Mouse (Mus musculus) brain, embryonic 14.5 days (tissue): ENCODE measurements around the gene Trpv2. TPM values are rescaled to one million over a fixed set of nuclear protein-coding genes. Genes with fewer than 3 reads are reported as not detected.
"Not testable (repeated sequence)": the region's sequence is repeated elsewhere in the genome, so short reads cannot be mapped to it uniquely, and the experiment has no call there.

ENCODE experiments used
- DNase-seq: peaks from one replicate; pipeline ENCODE4 v3.0.0-alpha.2; 2011; ENCODE audit warnings: low read depth
- CTCF ChIP-seq: fragments of 200-500 bp; IDR thresholded peaks from 2 replicates; pipeline ENCODE4 v1.5.1; 2012; ENCODE audit warnings: inconsistent platforms, mild to moderate bottlenecking, moderate library complexity, borderline replicate concordance; ENCODE audit not compliant: insufficient read depth, insufficient read length; ENCODE audit errors: extremely low read depth
- POLR2A ChIP-seq: fragments of 200-500 bp; IDR thresholded peaks from 2 replicates; pipeline ENCODE4 v1.6.1; 2012; ENCODE audit warnings: mild to moderate bottlenecking, inconsistent platforms, borderline replicate concordance; ENCODE audit not compliant: poor library complexity, insufficient read depth, insufficient read length, severe bottlenecking; ENCODE audit errors: extremely low read depth
- polyA plus RNA-seq: library from polyadenylated mRNA; depleted of rRNA; stranded (reverse); fragments of >200 nt; gene quantifications from 2 replicates; pipeline ENCODE4 v1.2.3, GENCODE M21; 2012

Gene Trpv2
- polyA plus RNA-seq, 1 experiment = 26.3 TPM

DNA sequence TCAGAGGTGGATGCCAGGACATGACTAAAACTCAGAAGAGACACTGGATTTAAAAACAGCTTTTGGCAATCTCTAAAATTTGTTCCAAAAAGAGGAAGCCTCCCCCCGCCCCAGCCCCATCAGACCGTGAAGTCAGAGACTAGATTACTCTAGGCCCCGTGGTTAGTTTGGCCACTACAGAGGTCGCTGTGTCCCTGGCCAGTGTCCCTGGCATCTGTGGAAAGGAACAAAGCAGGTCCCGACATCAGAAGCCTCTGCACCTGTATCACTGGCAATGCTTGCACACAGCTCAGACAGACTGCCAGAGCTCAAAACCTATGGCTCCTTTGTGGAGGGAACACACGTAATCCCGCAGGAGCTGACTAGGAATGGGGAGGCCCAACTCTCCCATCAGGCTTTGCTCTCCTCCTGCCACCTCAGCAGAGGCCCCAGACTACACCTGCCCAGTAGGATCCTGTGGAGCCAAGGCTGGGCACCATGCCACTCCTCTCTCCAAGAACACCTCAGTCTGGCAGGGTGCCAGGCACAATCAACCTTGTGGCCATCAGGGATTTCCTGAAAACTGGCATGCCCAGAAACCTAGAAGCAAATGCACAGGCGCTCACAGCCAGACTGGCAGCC is 68.8 kb downstream of the Trpv2 start:
- peak; percentile 70 for DNase-seq
- TF ChIP-seq POLR2A (no peak), CTCF (no peak)

DNA sequence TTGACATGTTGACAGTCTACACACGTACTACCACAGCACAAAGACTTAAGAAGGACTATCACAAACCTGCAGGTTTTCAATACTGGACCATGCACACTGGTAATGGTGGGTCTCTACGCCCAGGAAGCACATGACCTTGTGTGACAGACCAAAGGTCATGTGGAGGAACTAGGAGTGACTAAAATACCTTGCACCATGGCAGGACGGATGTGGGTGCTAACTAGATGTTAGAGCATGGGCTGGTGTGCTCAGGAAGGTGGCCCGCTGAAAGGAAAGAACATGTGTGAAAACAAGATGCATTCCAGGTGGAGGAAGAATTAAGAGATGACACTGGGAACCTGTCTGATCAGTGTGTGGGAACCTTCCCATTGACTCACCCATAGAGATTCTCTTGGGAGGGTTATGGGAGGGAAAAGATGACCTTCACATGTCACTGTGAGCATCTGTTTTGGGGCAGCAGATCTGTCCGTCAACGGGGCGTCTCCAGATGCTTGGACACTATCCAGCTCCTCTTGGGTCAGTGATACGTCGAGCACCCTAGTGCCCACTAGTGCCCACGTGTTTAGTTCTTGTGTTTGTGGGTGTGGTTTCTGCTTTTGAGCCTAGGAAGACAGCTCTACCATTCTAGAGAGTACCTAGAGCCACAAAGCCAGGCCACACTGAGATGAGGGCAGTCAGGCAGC is 69.5 kb downstream of the Trpv2 start:
- DNase-seq = no peak
- no peak for TF ChIP-seq CTCF
- TF ChIP-seq POLR2A = no peak

DNA sequence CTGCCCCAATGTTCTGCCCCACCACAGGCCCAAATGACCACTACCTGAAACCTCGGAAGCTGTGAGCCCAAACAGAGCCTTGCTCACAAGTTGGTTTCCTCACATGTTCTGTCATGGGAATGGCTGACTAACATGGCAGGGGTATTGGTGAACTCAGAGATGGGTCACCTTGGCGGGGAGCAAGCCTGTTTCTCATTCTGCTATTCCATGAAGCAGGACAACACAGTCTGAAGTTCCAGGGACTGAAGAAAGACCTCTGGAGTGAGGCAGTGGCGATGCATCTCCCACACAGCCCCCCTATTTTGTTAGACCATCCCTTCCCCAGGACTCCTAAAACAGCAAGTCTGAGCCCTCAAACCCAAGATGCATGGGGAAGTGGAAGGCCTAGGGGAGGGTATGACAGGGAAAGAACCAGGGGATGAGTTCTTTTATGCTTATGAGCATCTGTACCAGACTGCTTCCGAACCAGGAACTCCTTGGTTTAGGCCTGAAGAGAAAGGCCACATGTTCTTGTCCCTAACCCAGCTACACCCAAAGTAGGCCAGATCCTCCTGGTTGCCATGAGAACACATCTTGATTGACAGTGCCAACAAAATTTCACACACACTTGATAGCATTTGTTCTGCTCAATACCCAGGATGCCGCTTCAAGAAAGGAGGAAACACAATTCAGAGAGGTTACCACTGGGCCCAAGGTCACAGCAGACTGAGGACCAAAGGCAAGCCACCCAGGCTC is 70.5 kb downstream of the Trpv2 start:
- TF ChIP-seq CTCF (no peak), POLR2A (no peak)
- no peak for DNase-seq

DNA sequence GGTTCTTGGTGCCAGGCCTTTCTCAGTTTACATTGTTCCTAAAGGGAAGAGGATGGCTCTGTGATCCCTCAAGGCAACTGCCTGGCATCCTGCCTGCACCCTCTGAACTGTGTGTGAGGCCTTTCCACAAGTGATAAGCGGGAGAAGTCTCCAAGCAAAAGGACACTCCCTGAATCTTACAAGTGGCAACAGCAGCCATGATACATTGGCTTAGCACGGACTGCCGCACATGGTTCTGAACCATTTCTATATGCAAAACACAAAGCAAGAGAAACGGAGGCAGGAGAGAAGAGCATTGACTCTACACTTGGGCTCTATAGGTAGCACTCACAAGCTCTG is 71.0 kb downstream of the Trpv2 start:
- TF ChIP-seq POLR2A (no peak), CTCF (no peak)
- no peak for DNase-seq

DNA sequence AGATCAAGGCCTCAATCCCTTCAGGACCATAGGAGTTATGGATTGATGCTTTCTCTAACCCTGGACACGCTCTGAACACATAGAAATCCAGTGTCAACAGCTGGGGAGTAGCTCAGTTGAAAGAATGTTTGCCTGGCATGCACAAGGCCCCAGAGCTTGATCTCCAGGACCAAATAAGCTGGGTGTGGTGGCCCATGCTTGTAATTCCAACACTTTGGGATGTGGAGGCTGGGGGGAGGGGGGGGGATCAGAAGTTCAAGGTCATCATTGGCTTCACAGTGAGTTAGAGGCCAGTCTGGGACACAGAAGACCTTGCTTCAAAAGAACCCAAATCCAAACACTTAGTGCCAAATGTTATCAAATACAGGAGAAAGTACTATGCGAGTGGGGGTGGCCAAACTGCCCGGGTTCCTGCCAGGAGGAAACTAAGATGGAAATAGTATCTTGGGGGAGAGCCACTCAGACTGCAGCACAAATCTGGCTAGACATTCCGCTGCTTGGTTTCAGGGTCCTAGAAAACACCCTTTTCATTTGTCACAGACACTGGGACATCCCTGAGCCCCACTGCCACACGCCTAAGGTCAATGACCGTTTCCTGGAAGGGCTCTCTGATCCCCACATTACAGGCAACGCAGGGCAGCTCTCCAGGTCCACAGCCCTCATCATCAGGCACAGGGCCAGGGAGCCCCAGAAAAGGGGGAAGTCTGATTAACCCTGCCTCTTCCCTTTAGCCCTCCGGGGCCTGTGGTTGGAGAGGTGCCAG is 71.6 kb downstream of the Trpv2 start:
- no peak for TF ChIP-seq CTCF
- TF ChIP-seq POLR2A = no peak
- DNase-seq = peak; percentile 68

GRCm38 (mm10) chr11:62646495-62646843 is 72.2 kb downstream of the Trpv2 start:
- DNase-seq = no peak

DNA sequence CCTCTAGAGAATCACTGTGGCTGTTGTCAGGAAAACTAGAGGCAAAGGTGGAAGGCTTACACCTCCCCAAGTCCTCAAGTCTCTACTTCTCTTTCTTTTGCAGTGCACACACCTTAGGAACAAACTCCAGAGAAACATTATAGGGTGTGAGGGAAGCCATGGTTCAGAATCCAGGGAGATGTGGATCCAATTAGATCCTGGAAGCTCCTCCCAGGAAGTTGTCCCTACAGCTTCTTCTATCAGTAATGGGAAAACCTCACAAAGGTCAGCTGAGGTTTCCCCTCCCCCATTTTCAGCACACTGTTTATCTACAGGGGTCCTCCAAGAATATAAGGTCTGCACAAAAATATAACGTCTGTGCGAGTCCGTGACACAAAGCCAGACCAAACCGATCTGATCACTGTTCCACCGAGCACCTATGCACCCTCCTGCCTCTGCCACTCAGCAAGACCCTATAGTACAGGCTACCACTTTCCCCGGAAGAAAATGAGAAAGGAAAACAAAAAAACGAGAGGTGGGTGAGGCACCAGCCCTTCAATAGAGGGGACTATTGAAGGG is 72.8 kb downstream of the Trpv2 start:
- no peak for DNase-seq
- TF ChIP-seq POLR2A (no peak), CTCF (no peak)

More at GRCm38 (mm10) chr11:62646495-62646843, 72.2 kb downstream of the Trpv2 start:
- TF ChIP-seq POLR2A (no peak), CTCF (no peak)

- peak; percentile 53 for DNase-seq
- TF ChIP-seq POLR2A = no peak
- TF ChIP-seq CTCF = no peak
Observed at GRCm38 (mm10) chr11:62647661-62648590, 73.6 kb downstream of the Trpv2 start, which contains the start of gene Lrrc75a. Gene Lrrc75a, minus strand, starts transcription at chr11:62648523.

GRCm38 (mm10) chr11:62648591-62649391 is 74.5 kb downstream of the Trpv2 start, which contains the start of gene Mmgt2:
Gene Mmgt2, plus strand, starts transcription at chr11:62648664.
- peak; percentile 94 for DNase-seq

DNA sequence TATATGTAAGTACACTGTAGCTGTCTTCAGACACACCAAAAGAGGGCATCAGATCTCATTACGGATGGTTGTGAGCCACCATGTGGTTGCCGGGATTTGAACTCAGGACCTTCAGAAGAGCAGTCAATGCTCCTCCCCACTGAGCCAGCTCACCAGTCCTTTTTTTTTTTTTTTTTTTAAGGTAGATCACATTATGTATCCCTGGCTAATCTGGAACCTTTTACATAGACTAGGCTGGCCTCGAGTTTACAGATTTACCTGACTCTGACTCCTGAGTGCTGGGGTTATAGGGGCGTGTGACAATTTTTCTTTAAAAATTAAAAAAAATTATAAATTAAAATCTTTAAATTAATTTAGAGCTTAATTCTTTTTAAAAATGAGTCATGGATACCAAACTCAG is 75.5 kb downstream of the Trpv2 start:
- not testable (repeated sequence) for DNase-seq

More at GRCm38 (mm10) chr11:62648591-62649391, 74.5 kb downstream of the Trpv2 start, which contains the start of gene Mmgt2:
- TF ChIP-seq CTCF (peak; percentile 85), POLR2A (no peak)
